Mouse (Mus musculus): ENCODE results near the gene Ddn. TPM values are rescaled to one million over a fixed set of nuclear protein-coding genes. Genes with fewer than 3 reads are reported as not detected.
A peak's percentile ranks its signal among the peaks of the same experiment; 100 is the strongest.

The Ddn gene
- polyA plus RNA-seq, 1 experiment, result 0.11 TPM

GRCm38 (mm10) chr15:98851229-98851818 is 42.0 kb upstream of the Ddn start:
- H3K79me2 ChIP-seq (ENCODE audit: control insufficient read depth, insufficient read depth), result peaks cover 14% of the 10 kb centered on the region
- no peak for TF ChIP-seq TCF12 (IDR thresholded peaks at IDR 0.05; ENCODE audit: insufficient read depth, poor library complexity, severe bottlenecking)
- H3K4me2 ChIP-seq (ENCODE audit: low read depth), result no peak overlapping the region
- no peak overlapping the region for H3ac ChIP-seq (ENCODE audit: control insufficient read depth, insufficient read length)
- no peak overlapping the region for H3K4me3 ChIP-seq
- H3K36me3 ChIP-seq (ENCODE audit: control insufficient read depth, insufficient read depth), result peaks cover 59% of the 10 kb centered on the region
- H3K27me3 ChIP-seq (ENCODE audit: control insufficient read depth, insufficient read depth, insufficient read length), result no peaks in the 10 kb centered on the region

GRCm38 (mm10) chr15:98850668-98851067 is 41.4 kb upstream of the Ddn start:
- TF ChIP-seq E2F4 (IDR thresholded peaks at IDR 0.05; ENCODE audit: insufficient read depth), result no peak
- TF ChIP-seq MYOG (IDR thresholded peaks at IDR 0.05; ENCODE audit: control insufficient read depth in 1 of 3, insufficient read depth in 1 of 3, insufficient read length in 2 of 3, low read depth in 2 of 3), result no peak
- TF ChIP-seq POLR2AphosphoS2 (IDR thresholded peaks at IDR 0.05; ENCODE audit: insufficient read length, low read depth), result no peak
- TF ChIP-seq POLR2A (IDR thresholded peaks at IDR 0.05; ENCODE audit: insufficient read length, low read depth), result no peak
- TF ChIP-seq SRF (IDR thresholded peaks at IDR 0.05; ENCODE audit: control insufficient read depth, insufficient read length, low read depth), result no peak
- no peak for TF ChIP-seq TCF3 (IDR thresholded peaks at IDR 0.05; ENCODE audit: insufficient read length, low read depth)
- TF ChIP-seq CEBPB (IDR thresholded peaks at IDR 0.05; ENCODE audit: insufficient read depth, poor library complexity, severe bottlenecking), result no peak
- TF ChIP-seq MYOD1 (IDR thresholded peaks at IDR 0.05; ENCODE audit: control insufficient read depth in 1 of 3, insufficient read length in 2 of 3, low read depth in 2 of 3), result no peak
- no peak for TF ChIP-seq TCF12 (IDR thresholded peaks at IDR 0.05; ENCODE audit: insufficient read depth, poor library complexity, severe bottlenecking)
- TF ChIP-seq MAX (IDR thresholded peaks at IDR 0.05; ENCODE audit: low read depth), result no peak
- no peak for TF ChIP-seq REST (IDR thresholded peaks at IDR 0.05; ENCODE audit: insufficient read depth, insufficient read length)
- TF ChIP-seq USF1 (IDR thresholded peaks at IDR 0.05; ENCODE audit: low read depth), result no peak
- H3ac ChIP-seq (ENCODE audit: control insufficient read depth, insufficient read length), result no peak overlapping the region
- H3K4me3 ChIP-seq, result no peak overlapping the region
- H3K27me3 ChIP-seq (ENCODE audit: control insufficient read depth, insufficient read depth, insufficient read length), result no peaks in the 10 kb centered on the region
- H3K79me2 ChIP-seq (ENCODE audit: control insufficient read depth, insufficient read depth), result peaks cover 14% of the 10 kb centered on the region
- peaks cover 55% of the 10 kb centered on the region for H3K36me3 ChIP-seq (ENCODE audit: control insufficient read depth, insufficient read depth)
- H3K4me2 ChIP-seq (ENCODE audit: low read depth), result no peak overlapping the region

GRCm38 (mm10) chr15:98849956-98850600 is 40.8 kb upstream of the Ddn start:
- Histone ChIP-seq H3K4me2 (ENCODE audit: low read depth) (no peak overlapping the region), H3K4me3 (no peak overlapping the region), H3ac (ENCODE audit: control insufficient read depth, insufficient read length) (no peak overlapping the region), H3K27me3 (ENCODE audit: control insufficient read depth, insufficient read depth, insufficient read length) (no peaks in the 10 kb centered on the region), H3K36me3 (ENCODE audit: control insufficient read depth, insufficient read depth) (peaks cover 55% of the 10 kb centered on the region), H3K79me2 (ENCODE audit: control insufficient read depth, insufficient read depth) (peaks cover 14% of the 10 kb centered on the region)
- TF ChIP-seq E2F4 (IDR thresholded peaks at IDR 0.05; ENCODE audit: insufficient read depth) (no peak), MYOG (IDR thresholded peaks at IDR 0.05; ENCODE audit: control insufficient read depth in 1 of 3, insufficient read depth in 1 of 3, insufficient read length in 2 of 3, low read depth in 2 of 3) (no peak), POLR2AphosphoS2 (IDR thresholded peaks at IDR 0.05; ENCODE audit: insufficient read length, low read depth) (peak; percentile 26), REST (IDR thresholded peaks at IDR 0.05; ENCODE audit: insufficient read depth, insufficient read length) (no peak), SRF (IDR thresholded peaks at IDR 0.05; ENCODE audit: control insufficient read depth, insufficient read length, low read depth) (no peak)

GRCm38 (mm10) chr15:98849165-98849564 is 39.9 kb upstream of the Ddn start:
- peak; percentile 5 for TF ChIP-seq POLR2A (IDR thresholded peaks at IDR 0.05; ENCODE audit: insufficient read length, low read depth)
- TF ChIP-seq TCF3 (IDR thresholded peaks at IDR 0.05; ENCODE audit: insufficient read length, low read depth), result no peak
- TF ChIP-seq POLR2AphosphoS2 (IDR thresholded peaks at IDR 0.05; ENCODE audit: insufficient read length, low read depth), result peak; percentile 26
- no peak for TF ChIP-seq SRF (IDR thresholded peaks at IDR 0.05; ENCODE audit: control insufficient read depth, insufficient read length, low read depth)

GRCm38 (mm10) chr15:98846140-98846539 is 36.9 kb upstream of the Ddn start:
- Histone ChIP-seq H3K79me2 (ENCODE audit: control insufficient read depth, insufficient read depth) (peaks cover 14% of the 10 kb centered on the region), H3ac (ENCODE audit: control insufficient read depth, insufficient read length) (no peak overlapping the region), H3K4me2 (ENCODE audit: low read depth) (no peak overlapping the region), H3K4me3 (no peak overlapping the region), H3K27me3 (ENCODE audit: control insufficient read depth, insufficient read depth, insufficient read length) (no peaks in the 10 kb centered on the region), H3K36me3 (ENCODE audit: control insufficient read depth, insufficient read depth) (peaks cover 55% of the 10 kb centered on the region)
- no peak for TF ChIP-seq TCF3 (IDR thresholded peaks at IDR 0.05; ENCODE audit: insufficient read length, low read depth)
- TF ChIP-seq E2F4 (IDR thresholded peaks at IDR 0.05; ENCODE audit: insufficient read depth), result no peak
- no peak for TF ChIP-seq MAX (IDR thresholded peaks at IDR 0.05; ENCODE audit: low read depth)
- TF ChIP-seq MYOG (IDR thresholded peaks at IDR 0.05; ENCODE audit: control insufficient read depth in 1 of 3, insufficient read depth in 1 of 3, insufficient read length in 2 of 3, low read depth in 2 of 3), result no peak
- TF ChIP-seq POLR2A (IDR thresholded peaks at IDR 0.05; ENCODE audit: insufficient read length, low read depth), result no peak
- no peak for TF ChIP-seq POLR2AphosphoS2 (IDR thresholded peaks at IDR 0.05; ENCODE audit: insufficient read length, low read depth)
- TF ChIP-seq TCF12 (IDR thresholded peaks at IDR 0.05; ENCODE audit: insufficient read depth, poor library complexity, severe bottlenecking), result no peak
- no peak for TF ChIP-seq SRF (IDR thresholded peaks at IDR 0.05; ENCODE audit: control insufficient read depth, insufficient read length, low read depth)
- TF ChIP-seq MYOD1 (IDR thresholded peaks at IDR 0.05; ENCODE audit: control insufficient read depth in 1 of 3, insufficient read length in 2 of 3, low read depth in 2 of 3), result no peak
- no peak for TF ChIP-seq USF1 (IDR thresholded peaks at IDR 0.05; ENCODE audit: low read depth)
- no peak for TF ChIP-seq REST (IDR thresholded peaks at IDR 0.05; ENCODE audit: insufficient read depth, insufficient read length)

More at GRCm38 (mm10) chr15:98849165-98849564, 39.9 kb upstream of the Ddn start:
- H3K79me2 ChIP-seq (ENCODE audit: control insufficient read depth, insufficient read depth), result peaks cover 14% of the 10 kb centered on the region
- H3ac ChIP-seq (ENCODE audit: control insufficient read depth, insufficient read length), result no peak overlapping the region
- no peaks in the 10 kb centered on the region for H3K27me3 ChIP-seq (ENCODE audit: control insufficient read depth, insufficient read depth, insufficient read length)
- H3K4me3 ChIP-seq, result no peak overlapping the region
- H3K36me3 ChIP-seq (ENCODE audit: control insufficient read depth, insufficient read depth), result peaks cover 62% of the 10 kb centered on the region
- H3K4me2 ChIP-seq (ENCODE audit: low read depth), result no peak overlapping the region

All from myocyte (in vitro differentiated cells).